Mouse (Mus musculus) lung, embryonic 16.5 days (tissue): ENCODE measurements at regions not wholly inside any gene's neighbourhood (a gene's known extent, or its start where the extent isn't known, plus 50 kb on each side); places are given as distances from the start of the nearest gene placed in this dataset.

Source experiments
- ATAC-seq: fragments of 200-750 bp; cut with Nextera tagmentation; 2 replicates; pipeline ENCODE4 v1.8.0; 2017; ENCODE audit warnings: low read depth, mild to moderate bottlenecking, moderate library complexity
- H3K27ac ChIP-seq: fragments of 300-500 bp; sonication (generic); 2 replicates; pipeline ENCODE4 v1.5.1; 2014; ENCODE audit warnings: mild to moderate bottlenecking, control low read depth, low read length
- H3K27me3 ChIP-seq: fragments of 300-500 bp; sonication (generic); 2 replicates; pipeline ENCODE4 v1.6.1; 2014; ENCODE audit warnings: low read depth, low read length, mixed read lengths; ENCODE audit not compliant: control insufficient read depth, insufficient read depth
- H3K36me3 ChIP-seq: fragments of 300-500 bp; sonication (generic); 2 replicates; pipeline ENCODE4 v1.6.1; 2014; ENCODE audit warnings: low read length; ENCODE audit not compliant: control insufficient read depth, insufficient read depth
- H3K4me1 ChIP-seq: fragments of 300-500 bp; sonication (generic); replicated peaks from 2 replicates; pipeline ENCODE4 v1.6.1; 2014; ENCODE audit warnings: low read length, mixed read lengths; ENCODE audit not compliant: control insufficient read depth, insufficient read depth
- H3K4me2 ChIP-seq: fragments of 300-500 bp; sonication (generic); 2 replicates; pipeline ENCODE4 v1.6.1; 2014; ENCODE audit warnings: low read depth, low read length, control low read depth
- H3K4me3 ChIP-seq: fragments of 300-500 bp; sonication (generic); 2 replicates; pipeline ENCODE4 v1.5.1; 2014; ENCODE audit warnings: mild to moderate bottlenecking, low read length, control low read depth
- H3K9ac ChIP-seq: fragments of 300-500 bp; sonication (generic); 2 replicates; pipeline ENCODE4 v1.6.1; 2014; ENCODE audit warnings: low read length, control low read depth
- H3K9me3 ChIP-seq: fragments of 300-500 bp; sonication (generic); 2 replicates; pipeline ENCODE4 v1.6.1; 2016; ENCODE audit warnings: low read length; ENCODE audit not compliant: control insufficient read depth
- WGBS: fragments of 180-500 bp; shearing (Covaris S2); extraction: QIAGEN DNeasy Blood & Tissue Kit; methylation state at CpG from one replicate; pipeline ENCODE4 v1.1.7; 2014; 5-methylcytosine and 5-hydroxymethylcytosine counted together

DNA sequence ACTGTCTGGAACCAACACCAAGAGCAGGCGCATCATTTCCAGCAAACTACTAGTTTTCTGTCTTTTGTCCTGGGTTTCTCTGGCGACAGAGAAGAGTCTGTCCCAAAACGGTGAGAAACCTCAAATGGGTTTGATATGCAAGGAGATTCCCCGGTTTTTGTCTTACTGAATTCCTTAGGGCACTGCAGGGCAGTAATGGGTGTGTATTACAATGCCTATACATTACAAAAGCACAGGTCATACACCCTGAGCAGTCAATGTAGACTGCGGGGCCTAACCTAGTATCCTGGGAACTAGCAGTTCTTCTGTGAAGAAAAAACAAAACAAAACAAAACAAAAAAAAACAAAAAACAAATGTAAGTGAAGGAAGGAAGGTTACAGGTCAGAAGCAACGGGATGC, 188.3 kb downstream of the Wdr11 start:
- WGBS = 82% methylated on average over 6 of the region's 6 CpGs
- H3K4me1 ChIP-seq = peaks cover 3% of the 10 kb centered on the region; the same call in 1 of the 2 replicates
- no peaks in the 10 kb centered on the region for H3K9me3 ChIP-seq
- no peak overlapping the region for H3K4me3 ChIP-seq
- H3K4me2 ChIP-seq = no peak overlapping the region
- H3K27me3 ChIP-seq = no peaks in the 10 kb centered on the region
- H3K9ac ChIP-seq = no peak overlapping the region
- H3K27ac ChIP-seq = no peak overlapping the region
- no peaks in the 10 kb centered on the region for H3K36me3 ChIP-seq
- ATAC-seq = no peak

- Histone ChIP-seq H3K4me2 (no peak overlapping the region), H3K27me3 (no peaks in the 10 kb centered on the region), H3K9me3 (no peaks in the 10 kb centered on the region), H3K4me1 (peaks cover 6% of the 10 kb centered on the region; the same call in 1 of the 2 replicates), H3K27ac (no peak overlapping the region), H3K4me3 (no peak overlapping the region), H3K36me3 (no peaks in the 10 kb centered on the region), H3K9ac (no peak overlapping the region)
- no peak for ATAC-seq
- WGBS = 72% methylated on average over 3 of the region's 3 CpGs
Observed at GRCm38 (mm10) chr7:129781756-129782155, 190.1 kb downstream of the Wdr11 start.

DNA sequence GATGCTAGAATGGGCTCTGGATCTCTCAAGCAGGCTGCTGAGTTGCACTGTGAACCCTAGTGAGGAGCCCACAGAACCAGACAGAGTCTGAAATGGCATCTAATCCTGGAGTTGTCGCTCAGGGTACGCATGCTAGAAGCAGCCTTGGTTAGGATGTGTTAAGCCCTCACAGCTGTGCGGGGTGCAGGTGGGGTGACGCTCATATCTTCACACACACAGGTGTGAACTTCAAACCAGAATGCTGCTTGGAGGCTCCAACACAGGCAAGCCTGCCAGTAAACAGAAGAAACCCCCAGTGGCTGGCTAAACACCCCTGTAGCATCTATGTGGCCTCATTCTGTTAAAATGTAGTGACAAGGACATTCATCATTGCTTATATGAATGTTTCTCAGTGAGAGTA, 193.3 kb downstream of the Wdr11 start:
- WGBS = 79% methylated on average over 4 of the region's 4 CpGs
- no peak overlapping the region for H3K4me2 ChIP-seq
- H3K27me3 ChIP-seq = no peaks in the 10 kb centered on the region
- H3K4me3 ChIP-seq = no peak overlapping the region
- no peaks in the 10 kb centered on the region for H3K9me3 ChIP-seq
- no peaks in the 10 kb centered on the region for H3K36me3 ChIP-seq
- no peak for ATAC-seq
- no peak overlapping the region for H3K9ac ChIP-seq
- H3K27ac ChIP-seq = no peak overlapping the region
- H3K4me1 ChIP-seq = peaks cover 17% of the 10 kb centered on the region; the same call in 1 of the 2 replicates

- no peak for ATAC-seq
- no peak overlapping the region for H3K4me2 ChIP-seq
- 45% methylated on average over 2 of the region's 2 CpGs for WGBS
Observed at GRCm38 (mm10) chr7:129787011-129787410, 195.3 kb downstream of the Wdr11 start.

DNA sequence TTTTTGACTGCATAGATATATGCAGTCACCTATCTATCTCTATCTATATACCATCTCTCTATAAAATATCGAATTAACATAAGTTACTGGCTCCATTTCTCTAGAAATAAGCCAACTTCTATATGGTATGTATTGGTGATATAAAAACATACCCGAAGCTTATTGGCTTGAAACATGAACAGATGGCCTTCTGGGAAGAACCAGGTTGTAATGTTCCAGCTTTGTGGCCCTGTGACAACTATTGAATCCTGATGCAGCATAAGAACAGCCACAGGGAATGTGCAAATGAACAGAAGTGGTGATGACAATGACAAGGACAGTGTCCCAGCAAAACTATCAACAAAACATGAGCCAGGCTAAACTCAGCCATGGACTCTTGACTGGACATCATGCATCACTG, 196.1 kb downstream of the Wdr11 start:
- no peak overlapping the region for H3K27ac ChIP-seq
- no peak overlapping the region for H3K9ac ChIP-seq
- H3K4me1 ChIP-seq = peaks cover 24% of the 10 kb centered on the region
- H3K36me3 ChIP-seq = no peaks in the 10 kb centered on the region
- no peaks in the 10 kb centered on the region for H3K9me3 ChIP-seq
- 80% methylated on average over 2 of the region's 2 CpGs for WGBS
- ATAC-seq = no peak
- H3K27me3 ChIP-seq = no peaks in the 10 kb centered on the region
- no peak overlapping the region for H3K4me2 ChIP-seq
- H3K4me3 ChIP-seq = no peak overlapping the region

More at GRCm38 (mm10) chr7:129787011-129787410, 195.3 kb downstream of the Wdr11 start:
- peaks cover 24% of the 10 kb centered on the region for H3K4me1 ChIP-seq
- H3K36me3 ChIP-seq = no peaks in the 10 kb centered on the region
- no peaks in the 10 kb centered on the region for H3K9me3 ChIP-seq
- no peaks in the 10 kb centered on the region for H3K27me3 ChIP-seq
- H3K27ac ChIP-seq = no peak overlapping the region
- no peak overlapping the region for H3K4me3 ChIP-seq
- H3K9ac ChIP-seq = no peak overlapping the region

DNA sequence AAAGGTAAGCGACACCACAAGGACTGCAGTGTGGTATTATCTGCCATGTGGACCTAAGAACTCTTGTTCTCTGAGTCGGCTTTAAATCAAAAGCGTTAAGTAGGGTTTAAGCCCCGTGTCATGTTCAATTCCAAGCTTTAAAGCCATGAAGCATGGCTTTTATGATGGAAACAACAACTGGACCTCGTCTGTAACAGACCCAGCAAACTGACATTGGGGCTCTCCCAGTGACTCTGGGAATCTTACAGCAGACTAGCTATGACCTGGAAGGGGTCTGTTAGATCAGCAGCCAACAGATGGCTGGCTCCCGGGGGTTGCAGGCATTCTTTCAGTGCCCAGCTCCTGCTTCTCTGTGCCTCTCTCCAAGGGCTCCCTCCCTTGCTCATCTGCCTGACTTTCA, 197.8 kb downstream of the Wdr11 start:
- Histone ChIP-seq H3K9me3 (no peaks in the 10 kb centered on the region), H3K4me3 (no peak overlapping the region), H3K36me3 (no peaks in the 10 kb centered on the region), H3K4me1 (peaks cover 28% of the 10 kb centered on the region), H3K27me3 (no peaks in the 10 kb centered on the region), H3K27ac (no peak overlapping the region), H3K9ac (no peak overlapping the region), H3K4me2 (no peak overlapping the region)
- no peak for ATAC-seq
- 41% methylated on average over 6 of the region's 6 CpGs for WGBS

GRCm38 (mm10) chr7:129790590-129791449, 199.2 kb downstream of the Wdr11 start:
- no peak overlapping the region for H3K4me3 ChIP-seq
- no peak overlapping the region for H3K9ac ChIP-seq
- H3K27me3 ChIP-seq = no peaks in the 10 kb centered on the region
- peaks cover 29% of the 10 kb centered on the region for H3K4me1 ChIP-seq
- 65% methylated on average over 6 of the region's 6 CpGs for WGBS
- no peak overlapping the region for H3K4me2 ChIP-seq
- peak; percentile 38 for ATAC-seq
- peak overlapping the region; percentile 60 for H3K27ac ChIP-seq
- H3K9me3 ChIP-seq = no peaks in the 10 kb centered on the region
- H3K36me3 ChIP-seq = no peaks in the 10 kb centered on the region

GRCm38 (mm10) chr7:129791450-129791820, 199.8 kb downstream of the Wdr11 start:
- Histone ChIP-seq H3K4me2 (no peak overlapping the region), H3K4me1 (peaks cover 29% of the 10 kb centered on the region), H3K9ac (no peak overlapping the region), H3K36me3 (no peaks in the 10 kb centered on the region), H3K4me3 (no peak overlapping the region), H3K9me3 (no peaks in the 10 kb centered on the region), H3K27me3 (no peaks in the 10 kb centered on the region), H3K27ac (peak overlapping the region; percentile 60)
- 57% methylated on average over 6 of the region's 6 CpGs for whole genome bisulfite sequencing
- ATAC-seq = 0 out of 2 replicates have a peak, but pooled peaks have one; percentile 3

GRCm38 (mm10) chr7:129793733-129794132, 202.1 kb downstream of the Wdr11 start:
- WGBS = 31% methylated on average over 2 of the region's 2 CpGs
- H3K9ac ChIP-seq = no peak overlapping the region
- peak; percentile 63; the same call in 1 of the 2 replicates for ATAC-seq

More at GRCm38 (mm10) chr7:129793733-129794132, 202.1 kb downstream of the Wdr11 start:
- no peaks in the 10 kb centered on the region for H3K27me3 ChIP-seq
- H3K9me3 ChIP-seq = no peaks in the 10 kb centered on the region
- H3K4me1 ChIP-seq = peaks cover 26% of the 10 kb centered on the region
- H3K4me3 ChIP-seq = no peak overlapping the region
- H3K36me3 ChIP-seq = no peaks in the 10 kb centered on the region
- H3K4me2 ChIP-seq = no peak overlapping the region
- peak overlapping the region; percentile 64; the same call in 1 of the 2 replicates for H3K27ac ChIP-seq
